Mouse (Mus musculus): ENCODE data around the gene Eif3i.

DNA sequence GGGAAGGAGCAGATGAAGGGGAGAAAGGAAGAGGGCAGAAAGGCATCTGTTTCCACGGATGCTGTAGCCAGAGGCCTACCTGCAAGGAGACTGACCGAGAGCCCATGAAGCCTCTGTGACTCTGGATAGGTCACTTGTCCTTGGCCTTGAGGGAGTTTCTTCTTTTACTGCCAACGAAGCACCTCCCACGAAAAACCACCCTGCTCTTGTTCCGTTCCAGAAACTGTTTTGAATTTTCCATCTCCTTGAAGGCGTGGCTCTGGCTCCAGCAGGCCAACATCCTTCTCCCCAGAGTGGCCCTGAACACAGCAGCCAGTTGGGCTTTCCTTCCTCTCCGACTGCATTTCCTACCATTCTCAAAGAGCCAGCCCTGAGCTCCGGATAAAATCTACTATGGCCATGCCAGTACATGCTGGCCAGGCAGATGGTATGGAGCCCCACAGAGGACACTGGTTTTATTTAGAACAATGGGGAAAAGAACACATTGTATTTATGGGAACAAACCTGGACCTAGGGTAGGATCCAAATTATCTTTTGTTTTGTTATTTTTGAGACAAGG, 20.9 kb upstream of the Eif3i start:
- TF ChIP-seq CTCF (IDR thresholded peaks at IDR 0.05; ENCODE audit: low read depth, low read length) (no peak), POLR2A (IDR thresholded peaks at IDR 0.05; ENCODE audit: borderline replicate concordance, low read depth, low read length) (no peak)
